Mouse (Mus musculus) testis, adult 2 months (tissue): ENCODE results near the gene Serpinb13.

Experiments used
- CTCF ChIP-seq: fragments of 200-500 bp; IDR thresholded peaks from 2 replicates; pipeline ENCODE4 v1.5.1; 2012; ENCODE audit warnings: low read depth, mild to moderate bottlenecking, inconsistent platforms, low read length, moderate library complexity; ENCODE audit not compliant: control insufficient read depth, insufficient read depth, insufficient replicate concordance
- POLR2A ChIP-seq: fragments of 200-500 bp; IDR thresholded peaks from 2 replicates; pipeline ENCODE4 v1.6.1; 2012; ENCODE audit warnings: low read depth, mild to moderate bottlenecking, inconsistent platforms, low read length, moderate library complexity; ENCODE audit not compliant: control insufficient read depth

- TF ChIP-seq CTCF, result no peak
- TF ChIP-seq POLR2A, result no peak
Observed at GRCm38 (mm10) chr1:106983865-106984264, 3.1 kb downstream of the Serpinb13 start.
